Mouse (Mus musculus) CD4-positive, CD25-positive, alpha-beta regulatory T cell, adult 4 months (primary cell): Measurements from ENCODE around the gene Olfr545. TPM values are rescaled to one million over a fixed set of nuclear protein-coding genes. Genes with fewer than 3 reads are reported as not detected.
"Not testable (repeated sequence)": the region's sequence is repeated elsewhere in the genome, so short reads cannot be mapped to it uniquely, and the experiment has no call there.

Experiments used
- ATAC-seq: one replicate; pipeline ENCODE4 v1.8.0; 2017
- polyA plus RNA-seq, 2 experiments: library from polyadenylated mRNA; unstranded; fragments of 100-300 nt; shearing (Covaris generic); gene quantifications; one replicate each; pipeline ENCODE4 v1.2.1; 2017

Olfr545 gene
- polyA plus RNA-seq = not detected

GRCm38 (mm10) chr7:102499473-102499872, at the start of gene Olfr545:
Gene Olfr545 (minus strand): TSS chr7:102499573.
- ATAC-seq = no peak

- ATAC-seq = peak; percentile 47
Measured at GRCm38 (mm10) chr7:102541251-102541650, 41.9 kb upstream of the Olfr545 start.

- ATAC-seq = no peak
Measured at GRCm38 (mm10) chr7:102540596-102540995, 41.2 kb upstream of the Olfr545 start, which contains the start of gene Olfr548-ps1. Gene Olfr548-ps1 (plus strand): TSS chr7:102540896.

GRCm38 (mm10) chr7:102534449-102534848, 35.1 kb upstream of the Olfr545 start, which contains the start of gene Olfr547:
Gene Olfr547 (plus strand): TSS chr7:102534749.
- ATAC-seq = no peak

- ATAC-seq = peak; percentile 95
Measured at GRCm38 (mm10) chr7:102529052-102529451, 29.7 kb upstream of the Olfr545 start.

- no peak for ATAC-seq
Measured at GRCm38 (mm10) chr7:102517051-102517335, 17.6 kb upstream of the Olfr545 start.

GRCm38 (mm10) chr7:102516261-102517050, 17.1 kb upstream of the Olfr545 start:
- no peak for ATAC-seq

GRCm38 (mm10) chr7:102514144-102514543, 14.8 kb upstream of the Olfr545 start:
- ATAC-seq = no peak

GRCm38 (mm10) chr7:102512814-102513435, 13.6 kb upstream of the Olfr545 start:
- peak; percentile 97 for ATAC-seq

GRCm38 (mm10) chr7:102511927-102512326, 12.6 kb upstream of the Olfr545 start:
- no peak for ATAC-seq

- ATAC-seq = no peak
Measured at GRCm38 (mm10) chr7:102509726-102510125, 10.4 kb upstream of the Olfr545 start.

- no peak for ATAC-seq
Measured at GRCm38 (mm10) chr7:102508666-102509065, 9.3 kb upstream of the Olfr545 start.

- ATAC-seq = no peak
Measured at GRCm38 (mm10) chr7:102508066-102508465, 8.7 kb upstream of the Olfr545 start.

GRCm38 (mm10) chr7:102506848-102507247, 7.5 kb upstream of the Olfr545 start:
- peak; percentile 70 for ATAC-seq

GRCm38 (mm10) chr7:102501986-102502385, 2.6 kb upstream of the Olfr545 start:
- ATAC-seq = no peak

- not testable (repeated sequence) for ATAC-seq
Measured at GRCm38 (mm10) chr7:102494416-102494815, 5.0 kb downstream of the Olfr545 start.

- no peak for ATAC-seq
Measured at GRCm38 (mm10) chr7:102488161-102488560, 11.2 kb downstream of the Olfr545 start, which contains the start of gene Olfr544. Gene Olfr544 (minus strand): TSS chr7:102488313.

GRCm38 (mm10) chr7:102486105-102486504, 13.3 kb downstream of the Olfr545 start:
- no peak for ATAC-seq

GRCm38 (mm10) chr7:102484766-102485165, 14.6 kb downstream of the Olfr545 start:
- not testable (repeated sequence) for ATAC-seq

GRCm38 (mm10) chr7:102483665-102484064, 15.7 kb downstream of the Olfr545 start:
- no peak for ATAC-seq

- no peak for ATAC-seq
Measured at GRCm38 (mm10) chr7:102481579-102481978, 17.8 kb downstream of the Olfr545 start, which contains the start of gene Olfr543. Gene Olfr543 (minus strand): TSS chr7:102481679.

GRCm38 (mm10) chr7:102480821-102481220, 18.6 kb downstream of the Olfr545 start:
- ATAC-seq = no peak

- no peak for ATAC-seq
Measured at GRCm38 (mm10) chr7:102479368-102480078, 19.9 kb downstream of the Olfr545 start.
